Mouse (Mus musculus) kidney, adult 9 months (tissue): ENCODE measurements around the gene Tnr.

ENCODE experiments used
- DNase-seq: peaks from one replicate; pipeline ENCODE4 v3.0.0; 2022

The Tnr gene

GRCm38 (mm10) chr1:159730826-159731225 lies 207.3 kb downstream of the Tnr start:
- no peak for DNase-seq

DNA sequence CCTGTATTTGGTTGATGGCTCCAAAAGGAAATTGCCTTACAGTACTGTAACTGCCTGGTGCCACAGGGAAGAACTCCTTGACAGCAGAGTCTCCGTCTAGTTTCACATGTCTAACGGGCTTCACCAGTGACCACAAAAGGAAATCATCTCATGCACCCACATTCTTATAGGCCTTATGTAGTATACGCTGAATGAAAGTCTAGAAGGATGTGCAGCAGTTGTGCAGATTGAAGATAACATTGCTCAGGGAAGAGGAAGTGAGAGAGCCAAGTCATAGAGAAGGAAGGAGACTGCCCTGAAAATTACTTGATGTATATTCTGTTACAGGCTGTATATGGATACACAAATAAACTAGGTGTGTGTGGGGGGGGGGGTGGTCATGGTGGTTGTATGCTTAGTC lies 211.5 kb downstream of the Tnr start:
- DNase-seq: peak; percentile 6

DNA sequence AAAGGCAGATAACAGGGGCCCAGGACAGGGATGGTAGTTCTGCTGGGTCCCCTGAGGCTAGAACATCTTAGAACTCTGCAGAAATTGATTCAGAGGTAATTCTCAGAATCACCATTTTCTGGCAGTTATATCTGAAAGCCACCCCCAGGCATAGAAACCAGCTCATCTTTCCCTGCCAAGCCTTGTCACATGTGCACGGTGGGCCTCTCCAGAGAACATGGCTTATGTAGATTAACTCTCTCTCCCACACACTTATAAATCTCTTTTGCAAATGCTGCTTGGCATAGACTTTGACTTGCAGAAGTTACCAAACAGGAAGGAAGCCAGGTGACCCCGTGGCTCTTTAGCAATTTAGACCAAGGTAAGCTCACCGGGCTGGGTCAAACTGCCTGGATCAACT lies 215.9 kb downstream of the Tnr start:
- DNase-seq: no peak

DNA sequence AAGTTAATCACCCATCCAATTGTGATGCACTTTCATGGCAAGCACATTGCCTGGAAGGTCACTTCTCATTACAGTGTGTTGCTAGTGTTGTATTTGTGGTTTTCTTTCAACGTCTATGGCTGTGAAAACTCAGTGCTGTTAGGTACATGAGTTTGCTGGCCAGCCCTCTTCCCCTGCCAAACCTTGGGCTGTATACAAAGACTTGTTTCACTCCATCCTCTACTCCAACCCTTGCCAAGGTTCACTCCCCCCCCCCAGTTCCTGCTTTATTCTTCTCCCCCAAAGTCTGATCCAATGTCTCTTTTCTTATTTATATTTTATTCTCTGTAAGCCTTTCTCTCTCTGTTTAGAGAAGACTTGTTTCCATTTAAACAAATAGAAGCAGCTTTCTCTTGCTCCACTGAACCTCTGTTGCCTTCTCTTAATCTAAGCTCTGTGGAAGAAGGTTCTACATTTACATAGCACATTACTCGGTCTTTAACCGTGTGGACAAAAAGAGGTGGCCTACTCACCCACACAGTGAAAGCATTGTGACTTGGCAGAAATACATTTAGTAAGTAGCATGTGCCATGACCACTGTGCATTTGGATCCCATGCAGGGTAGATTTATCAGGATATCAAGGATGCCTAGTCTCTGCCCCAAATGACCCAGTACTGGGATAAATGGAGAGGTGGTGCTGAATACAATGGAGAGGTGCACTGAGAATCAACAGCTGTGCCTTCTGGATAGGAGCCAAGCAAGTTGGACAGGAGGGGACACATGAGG lies 217.9 kb downstream of the Tnr start:
- DNase-seq: no peak

DNA sequence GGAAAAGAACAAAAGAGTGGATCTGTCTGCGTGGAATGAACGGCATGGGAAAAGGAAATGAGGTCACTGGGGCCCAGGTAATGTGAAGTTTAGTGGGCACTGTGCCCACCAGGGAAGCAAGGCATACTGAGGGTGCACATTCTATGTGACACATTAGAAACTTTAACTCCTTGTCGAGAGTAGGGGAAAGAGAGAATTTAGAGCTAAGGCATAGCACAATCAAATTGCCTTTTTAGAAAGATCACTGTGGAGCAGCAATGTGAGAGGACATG lies 218.4 kb downstream of the Tnr start:
- DNase-seq: no peak

- no peak for DNase-seq
Observed at GRCm38 (mm10) chr1:159743744-159744253, 220.2 kb downstream of the Tnr start.

GRCm38 (mm10) chr1:159745311-159745710 lies 221.7 kb downstream of the Tnr start:
- no peak for DNase-seq

GRCm38 (mm10) chr1:159747969-159748368 lies 224.4 kb downstream of the Tnr start:
- no peak for DNase-seq

GRCm38 (mm10) chr1:159750411-159750810 lies 226.8 kb downstream of the Tnr start:
- no peak for DNase-seq

DNA sequence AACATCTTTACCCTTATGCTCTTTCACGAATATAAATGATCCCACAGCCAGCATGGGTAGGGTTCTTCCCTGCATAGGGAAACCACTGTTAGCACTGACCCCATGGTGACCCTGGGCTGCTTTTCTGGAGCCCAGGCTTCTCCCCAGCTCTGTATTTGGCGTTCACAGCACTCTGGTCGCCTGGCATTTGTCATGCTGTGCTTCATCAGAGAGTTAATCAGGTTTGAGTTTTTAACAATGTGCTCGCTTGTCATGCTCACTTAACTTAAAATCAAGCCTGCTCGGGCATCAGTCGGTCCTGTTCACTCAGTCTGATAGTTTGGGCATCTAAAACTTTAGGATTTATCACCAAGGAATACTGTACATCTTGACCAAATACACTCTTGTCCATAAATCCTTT lies 227.3 kb downstream of the Tnr start:
- no peak for DNase-seq

DNA sequence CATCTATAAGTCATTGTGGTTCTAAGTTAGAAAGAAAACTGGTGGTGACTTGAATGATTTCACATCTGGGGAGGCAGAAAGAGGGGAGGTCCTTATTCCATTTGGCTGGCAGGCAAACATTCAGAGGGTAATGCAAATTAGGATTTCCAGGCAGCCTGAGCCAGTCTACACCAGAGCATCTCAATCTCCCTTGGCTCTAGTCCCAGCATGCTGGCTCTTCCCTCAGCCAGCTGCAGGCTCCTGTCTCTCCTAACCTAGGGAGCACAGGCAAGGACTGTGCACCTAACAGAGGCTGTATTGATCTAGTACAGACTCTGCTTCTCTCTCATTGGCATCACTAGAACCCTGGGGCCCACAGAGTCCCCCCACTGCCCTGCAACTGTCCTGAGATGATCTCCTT lies 237.4 kb downstream of the Tnr start:
- no peak for DNase-seq

DNA sequence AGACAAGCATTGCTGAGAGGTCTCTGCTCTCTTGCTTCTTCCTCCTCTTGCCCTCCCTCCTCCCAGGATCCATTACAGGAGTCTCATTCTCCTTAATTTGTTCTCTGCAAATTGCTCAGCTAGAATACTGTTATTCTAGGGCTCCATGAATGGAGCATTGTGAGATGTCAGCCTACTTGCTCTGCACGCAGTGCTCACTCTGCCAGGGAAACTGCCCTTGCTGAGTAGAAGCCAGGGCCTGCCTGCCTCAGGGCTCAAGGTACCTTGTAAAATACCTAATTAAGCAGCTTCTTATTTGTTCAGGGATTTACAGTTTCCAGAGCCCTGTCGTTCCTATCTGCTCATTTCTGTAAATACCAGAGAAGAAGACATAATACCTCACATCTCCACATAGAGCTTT lies 240.3 kb downstream of the Tnr start:
- DNase-seq: no peak

DNA sequence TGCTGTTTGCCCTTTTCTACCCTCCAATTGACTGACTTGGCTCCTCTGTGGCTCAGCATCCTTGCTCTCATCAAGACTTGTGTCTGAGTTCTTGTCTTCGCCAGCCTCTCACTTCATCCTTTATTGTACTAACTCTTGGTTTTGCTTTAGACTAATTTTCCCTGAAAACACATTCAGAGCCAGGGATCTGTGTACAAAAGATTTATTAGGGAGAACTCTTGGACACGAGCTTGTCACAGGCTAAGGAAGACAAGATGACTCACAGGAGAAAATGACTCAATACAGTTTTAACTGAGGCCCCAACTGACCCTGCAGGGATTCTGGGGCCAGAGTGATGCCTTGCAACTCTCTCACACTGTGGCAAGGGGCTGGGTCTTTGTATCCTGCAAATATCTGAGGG lies 241.3 kb downstream of the Tnr start:
- no peak for DNase-seq

DNA sequence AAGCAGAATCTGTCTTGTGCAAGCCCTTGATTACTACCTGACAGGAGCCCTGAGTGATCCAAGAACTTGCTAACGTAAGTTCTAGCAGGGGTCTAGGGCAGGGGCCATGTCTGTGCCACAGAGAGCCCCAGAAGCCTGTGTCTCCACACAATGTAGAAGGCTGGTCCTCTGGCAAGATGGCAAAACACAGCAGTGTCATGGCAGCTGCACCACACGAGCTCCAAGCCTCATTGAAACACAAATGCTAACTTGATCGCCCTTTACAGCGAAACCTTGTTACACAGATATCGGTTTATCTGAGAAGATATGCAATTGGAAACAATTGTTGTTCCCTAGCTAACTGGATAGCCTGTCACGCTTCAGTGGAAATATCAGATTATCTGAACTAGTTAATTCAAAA lies 246.4 kb downstream of the Tnr start:
- DNase-seq: no peak

- no peak for DNase-seq
Observed at GRCm38 (mm10) chr1:159773671-159774070, 250.1 kb downstream of the Tnr start.

- no peak for DNase-seq
Observed at GRCm38 (mm10) chr1:159775168-159775567, 251.6 kb downstream of the Tnr start.

DNA sequence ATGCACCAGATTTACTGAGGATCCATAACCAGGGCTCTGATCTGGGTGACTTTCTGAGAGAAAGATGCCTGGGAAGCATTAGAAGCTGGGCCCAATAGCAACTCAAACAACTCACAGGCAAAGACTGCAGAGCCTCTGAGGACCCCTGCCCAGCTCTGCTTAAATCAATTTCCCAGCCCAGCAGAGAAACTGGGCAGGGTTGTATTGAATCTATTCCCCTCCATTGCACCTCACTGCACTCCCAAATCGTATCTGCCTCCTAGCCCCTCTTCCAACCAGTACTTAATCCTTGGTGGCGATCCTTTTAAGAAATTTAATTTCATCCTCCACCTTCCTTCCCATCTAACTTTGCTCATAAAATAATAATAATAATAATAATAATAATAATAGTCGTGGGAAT lies 253.5 kb downstream of the Tnr start:
- no peak for DNase-seq

- DNase-seq: no peak
Observed at GRCm38 (mm10) chr1:159779424-159779823, 255.9 kb downstream of the Tnr start.

DNA sequence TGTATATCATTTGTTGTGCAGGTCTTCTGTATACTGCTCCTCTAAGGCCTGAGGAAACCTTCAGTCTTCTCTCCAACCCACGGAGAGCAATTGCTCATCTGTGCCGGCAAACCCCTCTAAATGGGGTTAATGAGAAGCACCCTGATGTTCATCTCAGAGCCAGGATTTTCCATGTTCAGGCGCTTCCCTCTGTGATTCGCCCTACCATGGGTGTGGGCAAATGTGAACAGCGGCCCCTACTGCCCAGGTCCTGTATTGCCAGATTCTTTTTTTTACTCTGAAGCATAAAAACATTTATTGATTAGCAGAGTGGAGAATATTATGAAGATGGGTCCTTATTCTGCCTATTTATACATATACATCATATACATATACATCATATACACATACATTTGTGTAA lies 260.3 kb downstream of the Tnr start:
- peak; percentile 36 for DNase-seq

DNA sequence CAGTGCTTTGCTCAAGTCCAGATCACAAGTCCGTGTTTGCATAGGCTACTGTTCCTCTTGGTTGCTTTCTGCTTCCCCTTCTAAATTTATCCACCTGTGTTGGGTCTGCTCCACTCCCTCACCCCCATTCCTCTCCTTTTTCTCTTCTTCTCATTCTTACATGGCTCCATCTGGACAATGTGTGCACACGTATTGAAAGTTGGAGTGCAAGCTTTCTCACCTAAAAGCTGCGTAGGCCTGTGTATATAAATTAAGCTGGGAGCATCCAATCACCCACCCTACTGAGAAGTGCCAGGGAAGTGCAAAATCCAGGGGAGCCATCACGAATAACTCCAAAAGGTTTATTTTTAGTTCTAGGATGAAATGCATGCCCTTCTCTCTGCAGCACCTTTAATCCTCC lies 264.7 kb downstream of the Tnr start:
- no peak for DNase-seq

- no peak for DNase-seq
Observed at GRCm38 (mm10) chr1:159792546-159792945, 269.0 kb downstream of the Tnr start.

- no peak for DNase-seq
Observed at GRCm38 (mm10) chr1:159796021-159796420, 272.5 kb downstream of the Tnr start.

DNA sequence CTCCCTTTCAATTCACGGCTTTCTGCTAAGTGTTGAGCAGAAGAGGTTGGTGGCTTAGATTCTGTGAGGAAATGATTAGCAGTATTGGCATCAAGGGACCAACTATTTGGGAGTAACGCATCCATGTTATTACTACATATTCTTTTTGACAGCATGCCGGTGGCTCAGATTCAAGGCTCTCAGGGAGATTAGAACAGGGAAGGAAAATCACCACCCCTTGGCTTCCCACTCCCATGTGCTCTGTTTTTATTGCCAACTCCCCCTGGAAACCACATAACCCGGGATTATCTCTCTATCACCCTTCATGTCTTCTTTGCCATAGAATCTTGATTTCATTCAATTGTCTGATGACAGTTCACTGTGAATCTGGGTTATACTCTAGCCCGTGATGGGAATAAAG lies 276.8 kb downstream of the Tnr start:
- no peak for DNase-seq

- no peak for DNase-seq
Observed at GRCm38 (mm10) chr1:159801753-159802152, 278.2 kb downstream of the Tnr start.

DNA sequence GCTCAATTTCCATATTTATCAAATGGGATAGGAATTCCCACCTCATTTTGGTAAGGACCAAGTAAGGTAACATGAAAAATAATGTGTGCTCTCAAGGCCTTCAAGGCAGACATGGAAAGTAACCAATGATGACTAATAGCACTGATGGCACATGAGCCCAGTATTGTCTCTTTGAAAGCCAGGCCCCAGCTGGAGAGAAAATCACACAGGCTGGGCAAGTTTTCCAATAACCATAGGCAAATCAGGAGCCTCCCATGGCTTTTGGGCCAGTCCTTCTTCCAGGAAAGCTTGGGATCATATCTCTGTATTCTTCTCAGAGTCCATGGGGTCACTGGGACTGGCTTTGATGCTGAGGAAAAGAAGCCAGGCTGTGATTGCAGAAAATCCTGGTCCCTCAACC lies 280.1 kb downstream of the Tnr start:
- DNase-seq: no peak

- DNase-seq: no peak
Observed at GRCm38 (mm10) chr1:159809493-159809892, 285.9 kb downstream of the Tnr start.
